Mouse (Mus musculus): ENCODE results near the gene Magoh. TPM values are rescaled to one million over a fixed set of nuclear protein-coding genes. Genes with fewer than 3 reads are reported as not detected.

The Magoh gene
- total RNA-seq, 2 experiments from 2014 or later = 53.9 to 63.6 TPM

DNA sequence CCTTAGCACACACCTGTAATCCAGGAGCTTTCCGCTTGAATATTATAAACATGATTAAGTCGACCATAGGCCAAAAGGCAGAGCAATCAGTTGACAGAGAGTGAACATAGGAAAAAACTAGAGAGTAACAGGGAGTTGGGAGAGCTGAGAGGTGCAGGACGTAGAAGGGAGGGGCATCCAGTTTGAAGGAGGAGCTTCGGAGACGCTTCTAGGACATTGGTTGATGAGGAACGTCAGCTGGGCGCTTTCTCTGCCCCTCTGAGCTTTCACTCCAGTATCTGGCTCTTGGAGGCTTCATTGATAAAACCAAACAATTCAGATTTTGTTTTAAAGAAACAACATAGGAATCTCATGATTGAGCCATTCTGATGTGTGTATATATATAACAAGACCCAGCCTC lies 6.8 kb downstream of the Magoh start:
- no peak for DNase-seq (ENCODE audit: low spot score in 2 of 2)

DNA sequence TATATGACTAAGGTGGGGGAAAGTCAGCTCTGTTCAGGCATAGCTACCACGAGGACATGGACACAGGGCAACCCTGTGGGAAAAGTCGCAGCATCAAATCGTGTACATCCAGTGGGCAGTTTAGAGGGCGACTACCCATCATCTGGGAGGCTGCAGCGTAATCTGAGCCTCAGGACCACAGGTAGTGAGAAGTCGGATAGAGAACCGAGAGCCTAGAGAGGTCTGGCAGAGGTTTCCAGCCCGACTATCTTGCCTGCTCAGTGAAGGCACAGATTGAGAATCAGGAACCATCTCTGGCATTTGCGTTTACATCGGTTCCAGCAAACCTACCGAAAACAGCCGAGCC lies 9.8 kb downstream of the Magoh start:
- DNase-seq (ENCODE audit: low spot score in 2 of 2) = no peak

DNA sequence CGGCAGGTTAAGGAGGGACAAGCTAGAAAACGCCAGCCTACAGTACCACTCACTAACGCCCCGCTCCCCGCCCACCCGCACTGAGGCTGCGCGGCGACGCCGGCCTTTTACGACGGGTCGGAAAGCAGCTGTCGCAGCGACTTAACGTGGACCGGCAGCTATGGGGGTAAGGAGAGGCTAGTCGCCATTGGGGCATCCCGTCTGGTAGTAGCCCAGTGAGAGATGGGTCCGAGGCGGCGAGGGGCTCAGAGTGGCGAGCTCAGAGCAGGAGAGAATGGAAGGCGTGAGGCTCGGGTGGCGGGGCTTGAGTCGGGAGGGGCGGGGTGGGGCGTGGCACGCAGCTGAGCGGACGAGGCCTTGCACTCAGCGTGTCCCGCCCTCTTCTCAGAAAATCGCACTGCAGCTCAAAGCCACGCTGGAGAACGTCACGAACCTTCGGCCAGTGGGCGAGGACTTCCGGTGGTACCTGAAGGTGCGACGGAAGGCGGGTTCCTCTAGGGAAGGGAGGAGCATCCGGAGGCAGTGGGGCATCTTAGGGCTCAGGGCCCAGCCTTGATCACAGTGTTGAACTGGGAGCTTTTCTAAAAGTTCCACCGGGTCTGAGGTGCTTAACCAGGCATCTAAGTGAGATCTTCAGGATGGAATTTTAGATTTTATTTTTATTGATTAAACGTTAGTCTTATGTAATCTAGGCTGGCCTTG lies 10.3 kb downstream of the Magoh start, which contains the start of gene 0610037L13Rik:
0610037L13Rik (plus strand) TSS at position 83 of the 702 bp plus-strand sequence.
- DNase-seq (ENCODE audit: low spot score in 2 of 2) = peak; percentile 83 to 93

DNA sequence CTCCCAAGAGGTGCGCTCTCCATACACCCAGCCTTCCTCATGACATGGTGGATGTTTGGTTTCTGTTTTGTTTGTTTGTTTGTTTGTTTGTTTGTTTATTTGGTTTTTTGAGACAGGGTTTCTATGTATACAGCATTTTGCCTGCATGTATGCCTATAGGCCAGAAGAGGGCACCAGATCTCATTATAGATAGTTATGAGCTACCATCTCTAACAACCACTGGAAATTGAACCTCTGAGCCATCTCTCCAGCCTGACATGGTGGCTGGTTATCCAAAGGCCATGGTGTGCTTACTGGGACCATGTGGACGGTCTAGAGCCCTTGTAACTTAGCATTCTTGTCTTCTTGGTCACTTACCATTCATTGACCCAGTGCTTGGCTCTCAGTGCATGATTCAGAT lies 13.1 kb downstream of the Magoh start:
- no peak for DNase-seq (ENCODE audit: low spot score in 2 of 2)

DNA sequence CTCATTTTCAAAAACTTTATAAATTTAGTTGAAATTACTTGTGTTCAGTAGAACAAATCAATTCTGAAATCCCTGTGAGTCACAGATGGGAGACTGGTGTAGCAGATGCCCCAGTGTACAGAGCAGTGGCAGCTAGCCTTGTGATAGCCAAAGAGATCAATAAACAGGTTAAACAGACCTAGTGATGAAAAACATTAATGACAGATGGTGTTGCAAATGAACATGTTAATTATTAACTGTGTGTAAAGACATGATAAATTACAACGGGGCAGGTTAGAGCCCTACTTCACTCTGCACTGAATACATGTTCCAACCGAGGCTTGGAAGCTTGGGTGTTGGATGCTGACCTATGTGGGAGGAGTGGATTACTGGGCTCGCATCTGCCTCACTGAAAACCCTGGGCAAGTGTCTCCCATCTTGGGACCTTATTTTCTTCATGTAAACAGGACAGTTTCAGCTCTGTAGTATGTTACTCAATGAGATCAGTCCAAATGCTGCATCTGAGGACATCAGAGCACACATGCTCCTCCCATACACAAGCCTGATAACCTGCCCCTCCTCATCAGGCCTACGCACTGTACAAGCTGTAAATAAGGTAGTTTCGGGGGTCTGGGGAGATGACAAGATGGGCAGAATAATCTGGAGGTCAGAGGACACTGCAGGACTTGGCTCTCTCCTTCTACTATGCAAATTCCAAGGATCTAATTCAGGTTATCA lies 19.8 kb downstream of the Magoh start:
- DNase-seq (ENCODE audit: low spot score in 2 of 2) = no peak

DNA sequence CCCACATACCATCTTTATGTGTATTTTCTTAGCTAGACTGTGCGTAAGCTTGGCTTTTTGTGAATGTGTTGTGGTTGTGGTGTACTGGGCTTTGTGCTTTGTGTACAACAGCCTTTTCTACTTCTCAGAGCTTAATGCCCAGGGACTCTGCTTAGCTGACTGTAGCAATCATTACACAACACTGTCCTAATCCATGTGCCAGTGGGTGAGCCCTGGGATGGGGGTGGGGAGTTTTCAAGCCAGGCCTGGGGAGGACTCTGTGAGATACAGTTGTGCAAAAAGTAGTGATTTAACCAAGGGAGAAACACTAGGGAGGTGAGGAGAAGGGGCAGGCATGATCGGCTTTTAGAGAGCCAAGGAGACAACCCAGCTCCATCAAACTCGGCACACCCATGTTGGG lies 20.7 kb downstream of the Magoh start:
- no peak for DNase-seq (ENCODE audit: low spot score in 2 of 2)

DNA sequence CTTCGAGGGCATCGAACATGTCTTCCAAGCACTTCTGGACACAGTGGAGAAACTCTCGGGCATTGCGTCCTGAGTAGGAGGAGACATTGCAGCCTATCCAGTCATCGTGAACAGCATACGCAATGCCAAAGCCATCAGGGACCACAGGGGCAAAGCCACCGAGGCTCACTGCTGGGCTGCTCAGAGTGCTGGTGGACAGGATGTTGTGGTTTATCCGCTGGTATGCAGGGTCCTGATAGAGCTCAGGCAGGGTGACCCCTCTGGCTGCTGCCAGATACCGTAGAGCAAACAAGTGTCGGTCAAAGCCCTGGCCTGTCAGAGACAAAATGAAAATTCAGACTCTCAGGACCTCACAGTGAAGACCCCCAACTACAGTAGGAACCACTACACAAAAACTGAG lies 24.7 kb downstream of the Magoh start:
- DNase-seq (ENCODE audit: low spot score in 2 of 2) = no peak

DNA sequence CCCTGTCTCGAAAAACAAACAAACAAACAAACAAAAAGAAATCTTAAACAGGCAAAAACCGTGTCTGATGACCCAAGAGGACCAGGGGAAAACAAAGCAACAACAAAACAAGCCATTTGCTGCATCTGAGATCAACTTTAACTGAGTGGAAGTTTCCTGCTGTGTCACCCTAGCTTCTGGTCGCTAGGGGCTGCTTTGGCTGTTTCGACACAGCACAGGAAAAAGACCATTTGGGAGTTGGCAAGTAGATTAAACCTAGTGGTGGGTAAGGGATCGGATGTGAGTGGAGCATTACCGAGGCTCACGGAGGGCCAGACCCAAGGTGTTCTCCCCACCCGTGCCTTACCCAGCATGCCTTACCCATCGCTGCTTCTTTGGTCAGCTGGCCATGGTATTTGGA lies 27.0 kb downstream of the Magoh start:
- no peak for DNase-seq (ENCODE audit: low spot score in 2 of 2)

DNA sequence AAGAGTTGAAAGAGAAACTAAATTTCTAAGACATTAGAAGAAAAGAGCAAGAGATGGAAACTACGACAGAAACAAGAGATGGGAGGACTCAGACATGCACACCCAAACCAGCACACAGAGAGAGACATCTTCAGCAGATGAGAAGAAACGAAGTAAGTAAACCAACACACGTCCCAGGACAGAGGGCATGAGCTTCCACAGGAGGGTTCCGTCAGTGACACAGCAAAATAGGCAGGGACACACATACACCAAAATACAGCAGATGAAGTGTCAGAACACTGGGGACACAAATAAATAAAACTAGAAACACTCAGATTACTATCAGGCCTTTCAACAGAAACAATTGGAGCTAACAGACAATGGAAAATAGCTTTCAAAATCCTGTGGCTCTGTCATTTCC lies 30.5 kb downstream of the Magoh start:
- DNase-seq (ENCODE audit: low spot score in 2 of 2) = no peak

DNA sequence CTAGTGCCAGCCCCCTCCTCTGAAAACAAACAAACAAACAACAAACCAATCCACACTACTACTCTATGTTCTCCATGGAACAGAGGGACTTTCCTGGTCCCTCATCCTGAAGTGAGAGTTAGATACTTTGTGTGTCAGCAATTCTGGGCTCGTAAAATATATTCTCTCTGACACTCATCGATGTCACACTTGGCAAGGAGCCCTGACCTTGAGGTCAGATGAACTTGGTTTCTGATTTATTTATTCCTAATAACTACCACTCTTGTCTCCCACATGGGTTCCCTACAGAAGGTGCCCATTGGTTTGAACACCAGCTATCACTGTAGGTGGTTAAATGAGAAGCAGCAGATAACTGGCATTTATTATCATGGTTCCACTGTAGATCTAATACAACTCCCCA lies 40.8 kb downstream of the Magoh start:
- DNase-seq (ENCODE audit: low spot score in 2 of 2) = no peak

DNA sequence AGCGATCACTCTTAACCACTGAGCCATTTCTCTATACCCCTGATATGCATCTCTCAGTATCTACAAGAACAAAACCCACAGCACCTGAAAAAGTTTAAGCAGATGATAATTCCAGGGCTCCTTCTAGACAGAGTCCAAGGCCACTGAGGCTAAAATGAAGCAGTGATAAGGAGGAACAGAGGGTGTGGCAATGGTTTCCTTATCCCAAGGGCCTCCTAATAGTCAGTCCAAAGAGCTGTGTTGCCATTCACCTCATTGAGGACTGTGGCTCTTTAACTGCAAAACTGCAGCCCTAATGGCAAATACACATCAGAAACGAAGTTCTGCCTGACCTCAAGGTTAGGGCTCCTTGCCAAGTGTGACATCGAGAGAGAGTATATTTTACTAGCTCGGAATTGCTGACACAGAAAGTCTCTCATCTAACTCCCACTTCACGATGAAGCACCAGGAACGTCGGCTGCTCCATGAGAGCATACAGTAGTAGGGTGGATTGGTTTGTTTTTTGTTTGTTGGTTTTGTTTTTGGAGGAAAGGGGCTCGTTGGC lies 41.7 kb downstream of the Magoh start:
- no peak for DNase-seq (ENCODE audit: low spot score in 2 of 2)

DNA sequence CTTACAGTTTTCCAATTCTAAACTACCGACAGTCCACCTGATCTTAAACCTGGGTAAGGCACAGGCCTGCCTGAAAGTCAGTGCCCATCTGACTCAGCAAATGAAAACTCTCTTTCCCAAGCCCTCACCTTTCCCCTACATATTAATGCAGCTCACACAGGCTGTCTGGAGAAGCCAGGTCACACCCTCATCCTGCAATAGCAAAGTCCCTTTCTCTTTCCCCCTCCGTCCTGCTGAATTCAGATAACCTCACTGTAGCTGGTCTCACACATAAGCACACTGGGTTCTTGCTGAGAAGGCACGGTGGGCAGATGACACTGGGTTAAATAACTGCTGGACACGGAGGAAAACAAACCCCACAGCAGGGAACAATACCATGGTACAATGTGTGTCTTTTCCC lies 42.4 kb downstream of the Magoh start:
- no peak for DNase-seq (ENCODE audit: low spot score in 2 of 2)

DNA sequence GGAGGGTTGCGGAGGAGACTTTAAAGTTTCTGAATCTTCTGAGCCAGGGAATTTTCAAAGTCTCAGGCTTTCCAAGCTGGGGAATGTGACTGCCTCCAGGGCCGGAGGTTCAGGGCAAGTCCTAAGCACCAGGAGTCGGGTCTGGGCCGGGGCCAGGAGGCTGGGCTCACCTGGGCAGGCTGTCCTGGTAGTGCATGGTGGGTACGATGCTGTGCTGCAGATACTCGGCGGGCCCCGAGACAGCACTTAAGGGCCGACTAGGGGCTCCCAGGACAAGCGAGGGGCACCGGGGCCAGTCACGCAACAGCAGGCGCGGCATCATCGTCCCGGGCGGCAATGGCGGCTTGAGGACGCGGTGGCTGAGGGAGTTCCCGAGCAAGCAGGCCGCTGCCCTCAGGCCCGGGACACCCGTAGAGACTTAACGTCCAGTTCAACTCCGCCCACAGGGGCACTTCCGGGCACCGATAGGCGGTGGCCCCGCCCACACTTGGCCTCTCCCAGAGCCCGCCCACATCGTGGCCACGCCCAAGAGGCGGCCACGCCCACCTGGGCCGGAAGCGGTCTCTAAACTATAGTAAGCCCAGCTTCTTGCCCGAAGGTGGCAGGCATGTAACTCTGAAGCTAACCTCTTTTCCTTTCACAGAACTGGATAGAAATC lies 43.7 kb downstream of the Magoh start, which contains the start of gene Cpt2:
Cpt2 (minus strand) TSS at position 466 of the 658 bp plus-strand sequence.
- DNase-seq (ENCODE audit: low spot score in 2 of 2) = peak; percentile 88 to 95

DNA sequence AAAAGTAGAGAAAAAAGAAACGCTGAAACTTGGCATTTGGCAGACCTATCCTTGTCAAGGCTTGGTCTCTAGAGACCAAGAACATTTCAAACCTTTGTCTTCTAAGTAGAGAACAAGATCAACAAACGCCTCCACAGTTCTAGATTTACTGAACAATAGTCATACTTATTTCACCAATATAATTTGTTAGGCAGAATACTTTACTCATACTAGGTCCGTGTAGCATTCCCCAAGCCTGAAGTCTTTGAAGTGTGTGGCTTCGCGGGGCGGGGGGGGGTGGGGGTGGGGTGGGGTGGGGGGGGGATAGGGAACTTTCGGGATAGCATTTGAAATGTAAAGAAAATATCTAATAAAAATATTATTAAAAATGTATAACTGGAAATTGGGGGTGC lies 44.2 kb downstream of the Magoh start:
- DNase-seq (ENCODE audit: low spot score in 2 of 2) = no peak

DNA sequence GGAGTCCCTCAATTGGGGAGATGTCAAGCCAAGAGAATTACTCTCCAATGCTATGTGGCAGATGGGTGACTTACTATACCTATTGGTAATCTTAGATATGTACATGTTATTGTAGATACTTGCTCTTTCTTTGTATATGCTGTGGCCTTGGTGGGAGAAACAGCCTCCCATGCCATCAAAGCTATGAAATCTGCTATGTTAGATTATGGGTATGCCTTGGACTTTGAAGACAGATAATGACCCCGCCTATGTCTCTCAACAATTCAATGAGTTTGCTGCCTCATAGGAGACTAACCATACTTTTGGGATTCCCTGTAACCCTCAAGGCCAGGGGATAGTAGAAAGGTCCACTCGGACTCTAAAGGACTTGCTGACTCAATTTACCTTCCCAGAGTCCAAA lies 48.7 kb downstream of the Magoh start:
- DNase-seq (ENCODE audit: low spot score in 2 of 2) = no peak

DNA sequence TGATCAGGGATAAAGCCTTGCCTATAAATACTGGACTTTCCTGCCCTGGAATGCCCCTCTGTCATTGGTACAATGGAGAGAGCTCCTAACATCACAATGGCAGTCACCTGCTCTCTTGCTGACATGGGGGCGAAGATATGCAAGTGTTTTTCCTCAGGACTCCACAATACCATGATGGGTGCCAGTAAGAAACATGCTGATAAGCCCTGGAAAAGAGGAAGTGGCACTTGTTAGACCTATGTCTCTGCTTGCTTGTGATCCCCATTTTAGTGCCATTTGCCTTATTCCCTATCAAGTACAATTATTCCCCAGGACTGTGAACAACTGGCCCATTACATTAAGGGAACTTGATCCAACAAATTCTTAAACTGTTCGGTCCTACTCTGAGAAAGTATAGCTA lies 49.2 kb downstream of the Magoh start:
- no peak for DNase-seq (ENCODE audit: low spot score in 2 of 2)

DNA sequence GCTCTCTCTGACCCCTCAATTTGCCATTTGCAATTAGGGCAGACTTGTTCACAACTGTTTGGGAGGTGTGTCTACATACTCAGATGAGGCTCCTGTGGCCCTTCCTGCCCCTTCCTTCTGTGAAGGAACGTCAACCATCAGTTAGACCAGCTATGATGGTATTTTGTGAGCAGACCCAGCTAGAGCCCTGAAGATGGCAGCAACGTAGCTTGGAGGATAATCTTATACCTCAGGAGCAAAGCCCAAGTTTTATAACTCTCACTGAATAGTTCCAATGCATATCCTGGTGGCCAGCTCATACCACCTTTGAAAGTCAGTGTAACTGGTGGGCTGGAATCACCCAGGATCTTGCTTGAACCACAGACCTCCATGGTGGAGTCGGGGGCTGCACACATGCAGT lies 51.9 kb downstream of the Magoh start:
- no peak for DNase-seq (ENCODE audit: low spot score in 2 of 2)

DNA sequence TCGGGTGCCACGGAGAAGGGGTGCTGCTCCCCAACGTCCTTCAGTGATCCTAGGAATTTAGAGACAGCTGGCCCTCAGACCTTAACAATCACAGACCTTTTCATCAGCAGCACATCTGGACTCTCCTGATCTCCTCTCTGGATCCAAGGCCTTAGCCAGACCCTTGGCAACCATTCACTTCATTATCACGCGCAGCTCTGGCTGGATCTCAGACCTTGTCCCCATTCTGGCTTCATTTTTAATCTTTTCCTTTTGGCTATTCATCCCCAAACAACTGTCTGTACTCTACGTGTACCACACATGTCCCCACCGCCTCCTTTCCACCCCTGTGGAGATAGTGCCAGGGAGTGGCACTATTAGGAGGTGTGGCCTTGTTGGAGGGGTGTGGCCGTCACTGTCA lies 53.7 kb downstream of the Magoh start:
- DNase-seq (ENCODE audit: low spot score in 2 of 2) = no peak

DNA sequence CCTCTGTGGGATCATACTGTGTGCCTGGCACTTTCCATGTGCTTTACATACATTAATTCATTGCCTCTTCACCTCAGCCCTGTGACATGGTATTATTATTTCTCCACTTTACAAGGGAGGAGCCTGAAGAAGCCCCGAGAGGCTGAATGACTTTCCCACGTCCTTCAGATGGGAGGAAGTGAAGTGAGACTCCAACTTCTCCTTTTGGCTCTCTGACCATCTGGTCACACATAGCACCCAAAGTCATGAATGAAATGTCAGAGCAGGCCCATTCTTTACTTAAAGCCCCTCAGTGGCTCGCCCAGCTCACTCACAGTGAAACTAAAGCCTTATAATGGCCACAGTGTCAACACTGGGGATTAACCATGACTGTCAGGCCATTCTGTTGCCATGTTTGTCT lies 55.7 kb downstream of the Magoh start:
- no peak for DNase-seq (ENCODE audit: low spot score in 2 of 2)
